Mouse (Mus musculus) Patski (cell line): ENCODE results near the gene Pomt1. TPM values are rescaled to one million over a fixed set of nuclear protein-coding genes. Genes with fewer than 3 reads are reported as not detected.

Experiments used
- ATAC-seq: fragments of 100-300 bp; one replicate; pipeline ENCODE4 v1.8.0; 2021
- CTCF ChIA-PET: fragments of 350-600 bp; sonication (Branson Sonifier 250); formaldehyde crosslinking; loops from one replicate; lab custom pipeline; 2022; ENCODE audit warnings: inconsistent platforms; lab: Charles Lee
- POLR2A ChIA-PET: fragments of 350-600 bp; sonication (Branson Sonifier 250); formaldehyde crosslinking; loops from one replicate; lab custom pipeline; 2022; ENCODE audit warnings: antibody characterized with exemption, inconsistent platforms; lab: Charles Lee
- DNase-seq: peaks from one replicate; pipeline ENCODE4 v3.0.0-alpha.2; 2011; ENCODE audit warnings: low read depth, low spot score
- H3K27me3 ChIP-seq: fragments of 371-371 bp; one replicate; pipeline ENCODE4 v1.5.1; 2021
- CTCF ChIP-seq: fragments of 100-300 bp; IDR thresholded peaks from one replicate; pipeline ENCODE4 v1.5.1; 2021
- in situ Hi-C: fragments of 300-500 bp; cut with MboI; formaldehyde crosslinking; loops from 3 replicates; pipeline ENCODE4 v1.11.1; 2018; ENCODE audit warnings: low pct_unique_long_range_greater_than_20kb, mixed read lengths
- polyA plus RNA-seq: library from polyadenylated mRNA; unstranded; gene quantifications from one replicate; pipeline ENCODE4 v1.2.3, GENCODE M21; 2021

Gene Pomt1
- polyA plus RNA-seq, 1 experiment from 2014 or later: 32.1 TPM

DNA sequence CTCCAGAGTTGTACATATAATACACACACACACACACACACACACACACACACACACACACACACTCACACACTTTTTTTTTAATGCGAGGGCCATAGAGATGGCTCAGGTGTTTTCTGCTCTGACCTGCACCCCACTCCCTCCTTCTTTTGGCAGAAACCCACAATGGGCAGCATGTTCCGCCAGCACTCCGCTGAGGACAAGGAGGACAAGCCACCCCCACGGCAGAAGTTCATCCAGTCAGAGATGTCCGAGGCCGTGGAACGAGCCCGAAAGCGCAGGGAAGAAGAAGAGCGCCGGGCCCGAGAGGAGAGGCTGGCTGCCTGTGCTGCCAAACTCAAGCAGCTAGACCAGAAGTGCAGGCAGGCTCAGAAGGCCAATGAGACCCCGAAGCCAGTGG is 32.5 kb upstream of the Pomt1 start:
- CTCF ChIA-PET: interaction anchor here (1.1 kb wide), 1 partner anchor 73 kb away, joined by 3 read pairs; no protein-coding TSS in a partner anchor
- no peak for ATAC-seq
- H3K27me3 ChIP-seq: no peaks in the 10 kb centered on the region
- no peak for TF ChIP-seq CTCF
- POLR2A ChIA-PET: no interaction called here
- DNase-seq: no peak
- in situ Hi-C loops: no loop called here

DNA sequence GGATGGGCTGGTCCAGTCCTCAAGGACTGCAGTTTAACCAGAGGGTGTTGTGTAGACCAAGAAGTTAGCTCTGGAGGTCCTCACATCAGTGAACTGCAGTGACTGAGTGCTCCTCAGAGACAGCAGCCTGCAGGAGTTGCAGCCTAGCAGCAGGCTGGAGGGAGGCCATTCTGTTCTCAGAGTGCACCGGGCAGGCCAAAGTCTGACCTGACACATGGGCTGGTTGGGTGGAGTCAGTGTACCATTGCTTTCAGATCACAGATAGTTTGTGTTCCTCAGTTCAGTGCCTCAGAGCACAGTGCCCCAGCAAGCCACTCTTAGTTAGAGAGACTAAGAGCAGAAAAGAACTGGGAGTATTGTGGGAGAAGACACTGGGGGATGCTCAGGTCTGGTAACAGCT is 28.7 kb upstream of the Pomt1 start:
- in situ Hi-C loops: no loop called here

DNA sequence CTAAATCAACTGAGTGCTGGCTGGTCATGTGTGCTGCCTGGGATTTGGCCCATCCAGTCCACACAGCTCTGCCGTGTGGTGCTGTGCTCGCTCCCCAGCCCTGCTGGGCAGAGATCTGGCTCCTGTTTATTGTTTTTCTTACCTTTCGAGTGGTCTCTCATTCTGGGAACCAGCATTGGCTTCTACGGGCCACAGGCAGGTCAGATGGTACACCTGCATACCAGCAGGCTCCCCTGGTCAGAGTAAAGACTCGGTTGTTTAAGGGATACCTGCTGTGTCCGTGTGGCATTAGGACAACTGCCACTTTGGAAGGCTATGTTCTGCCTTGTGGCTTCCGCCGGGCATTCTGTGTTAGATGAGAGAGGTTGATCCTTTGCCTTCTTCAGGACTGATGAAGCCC is 24.7 kb upstream of the Pomt1 start:
- no peak for ATAC-seq
- no peak for DNase-seq
- CTCF ChIA-PET: no interaction called here
- POLR2A ChIA-PET: no interaction called here
- in situ Hi-C loops: no loop called here
- no peaks in the 10 kb centered on the region for H3K27me3 ChIP-seq
- TF ChIP-seq CTCF: no peak

More for the DNA sequence above, 28.7 kb upstream of the Pomt1 start:
- ATAC-seq (no peak), DNase-seq (no peak)
- no peaks in the 10 kb centered on the region for H3K27me3 ChIP-seq
- CTCF ChIA-PET: no interaction called here
- no peak for TF ChIP-seq CTCF
- POLR2A ChIA-PET: no interaction called here

- ChIA-PET CTCF (interaction anchor here (1.0 kb wide), 1 partner anchor 23 kb away, joined by 3 read pairs; no protein-coding TSS in a partner anchor), POLR2A (interaction anchor here (0.7 kb wide), 1 partner anchor 154 kb away, joined by 3 read pairs; no protein-coding TSS in a partner anchor)
- TF ChIP-seq CTCF: no peak
- no peak for DNase-seq
- no peak for ATAC-seq
- in situ Hi-C loops: no loop called here
- H3K27me3 ChIP-seq: no peaks in the 10 kb centered on the region
These were observed 23.4 kb upstream of the Pomt1 start for GRCm38 (mm10) chr2:32213000-32213399.

- no peak for DNase-seq
- no peaks in the 10 kb centered on the region for H3K27me3 ChIP-seq
- POLR2A ChIA-PET: no interaction called here
- CTCF ChIA-PET: no interaction called here
- no peak for ATAC-seq
- no peak for TF ChIP-seq CTCF
- in situ Hi-C loops: no loop called here
These were observed 20.8 kb upstream of the Pomt1 start for GRCm38 (mm10) chr2:32215576-32215975.

- DNase-seq (no peak), ATAC-seq (no peak)
- no peaks in the 10 kb centered on the region for H3K27me3 ChIP-seq
- in situ Hi-C loops: no loop called here
- POLR2A ChIA-PET: no interaction called here
- no peak for TF ChIP-seq CTCF
- CTCF ChIA-PET: no interaction called here
These were observed 19.9 kb upstream of the Pomt1 start for GRCm38 (mm10) chr2:32216506-32216905.

- CTCF ChIA-PET: interaction anchor here (1.2 kb wide), 1 partner anchor 18 kb away, joined by 3 read pairs; the partner anchor contains the start of gene Pomt1
- DNase-seq (no peak), ATAC-seq (no peak)
- no peak for TF ChIP-seq CTCF
- H3K27me3 ChIP-seq: no peaks in the 10 kb centered on the region
- in situ Hi-C loops: no loop called here
- POLR2A ChIA-PET: no interaction called here
These were observed 18.7 kb upstream of the Pomt1 start for GRCm38 (mm10) chr2:32217656-32218055.

DNA sequence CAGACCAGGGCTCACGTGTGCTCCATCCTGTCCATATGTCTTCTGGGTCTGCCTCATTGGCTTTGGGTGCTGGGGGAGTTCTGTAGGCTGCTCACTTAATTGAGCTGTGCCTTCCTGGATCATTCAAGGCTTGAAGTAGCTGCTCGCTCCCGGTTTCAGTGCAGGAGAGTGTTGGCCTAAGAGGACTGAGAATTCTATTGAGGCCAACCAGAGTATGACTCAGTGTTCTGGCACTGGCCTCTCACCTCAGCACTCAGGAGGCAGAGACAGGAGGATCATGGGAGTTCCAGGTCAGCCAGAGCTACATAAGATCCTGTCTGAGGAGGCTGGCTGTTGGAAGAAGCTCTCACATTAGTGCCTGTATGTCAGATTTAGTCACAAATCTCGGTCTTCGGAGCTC is 18.3 kb upstream of the Pomt1 start:
- in situ Hi-C loops: no loop called here
- no peaks in the 10 kb centered on the region for H3K27me3 ChIP-seq
- TF ChIP-seq CTCF: no peak
- CTCF ChIA-PET: interaction anchor here (1.2 kb wide), 1 partner anchor 18 kb away, joined by 3 read pairs; the partner anchor contains the start of gene Pomt1
- DNase-seq: no peak
- POLR2A ChIA-PET: no interaction called here
- ATAC-seq: no peak

DNA sequence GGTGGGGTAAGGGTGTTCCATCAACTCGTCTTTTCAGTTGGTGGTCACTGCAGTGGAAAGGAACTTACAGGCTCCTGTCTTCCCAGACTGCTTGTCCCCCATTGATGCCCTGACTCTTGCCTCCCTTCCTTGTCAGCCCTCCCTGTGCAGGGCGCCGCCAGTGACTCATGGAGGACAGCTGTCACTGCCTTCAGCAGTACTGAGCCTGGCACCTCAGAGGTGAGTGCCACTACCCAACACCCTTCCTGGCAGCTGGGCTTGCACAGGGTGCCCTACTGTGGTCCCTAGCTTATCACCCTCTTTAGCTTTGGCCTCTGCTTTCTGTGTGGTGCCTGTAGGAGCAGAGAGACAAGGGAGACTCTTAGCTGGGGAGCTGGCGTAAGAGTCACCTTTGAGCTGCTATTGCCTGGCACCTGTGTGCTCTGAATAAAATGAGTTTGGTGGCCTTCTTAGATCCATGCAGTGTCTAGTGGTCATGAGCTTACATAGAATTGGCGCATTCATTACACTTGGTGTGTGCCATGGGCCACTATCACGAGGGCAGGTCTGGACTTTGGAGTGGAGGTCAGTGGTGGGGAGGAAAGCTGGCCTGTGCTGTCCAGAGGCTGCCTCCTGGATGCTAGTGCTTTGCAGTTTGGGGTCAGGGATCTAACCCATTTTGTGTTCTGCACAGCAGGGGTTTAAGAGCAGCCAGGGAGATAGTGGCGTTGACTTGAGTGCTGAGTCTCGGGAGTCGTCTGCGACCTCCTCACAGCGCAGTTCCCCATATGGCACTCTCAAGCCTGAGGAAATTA is 17.7 kb upstream of the Pomt1 start:
- in situ Hi-C loops: no loop called here
- CTCF ChIA-PET: interaction anchor here (1.2 kb wide), 1 partner anchor 17 kb away, joined by 3 read pairs; the partner anchor contains the start of gene Pomt1
- DNase-seq (no peak), ATAC-seq (no peak)
- POLR2A ChIA-PET: no interaction called here
- H3K27me3 ChIP-seq: no peaks in the 10 kb centered on the region
- no peak for TF ChIP-seq CTCF

DNA sequence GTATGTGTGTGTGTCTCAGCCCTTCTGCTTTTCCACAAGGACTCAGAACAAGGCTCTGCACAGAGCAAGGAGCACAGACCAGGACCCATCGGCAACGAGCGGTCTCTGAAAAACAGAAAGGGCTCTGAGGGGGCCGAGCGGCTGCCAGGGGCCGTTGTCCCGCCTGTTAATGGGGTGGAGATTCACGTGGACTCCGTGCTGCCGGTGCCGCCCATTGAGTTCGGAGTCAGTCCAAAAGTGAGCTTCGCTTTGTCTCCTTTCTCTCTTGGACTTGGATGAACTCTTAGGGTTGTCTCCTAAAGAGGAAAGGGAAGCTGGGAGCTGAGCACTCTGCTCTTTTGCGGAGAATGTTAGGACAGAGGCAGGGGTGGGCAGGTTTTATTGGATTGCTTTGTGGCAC is 16.9 kb upstream of the Pomt1 start:
- ChIA-PET POLR2A (no interaction called here), CTCF (no interaction called here)
- TF ChIP-seq CTCF: no peak
- no peak for DNase-seq
- H3K27me3 ChIP-seq: no peaks in the 10 kb centered on the region
- in situ Hi-C loops: no loop called here
- ATAC-seq: no peak

- POLR2A ChIA-PET: no interaction called here
- TF ChIP-seq CTCF: no peak
- in situ Hi-C loops: no loop called here
- CTCF ChIA-PET: no interaction called here
- H3K27me3 ChIP-seq: no peaks in the 10 kb centered on the region
- DNase-seq (no peak), ATAC-seq (no peak)
These were observed 16.4 kb upstream of the Pomt1 start for GRCm38 (mm10) chr2:32220021-32220420.
